Mouse (Mus musculus) embryonic facial prominence, embryonic 10.5 days (tissue): ENCODE measurements around the gene Cacnb1. TPM values are rescaled to one million over a fixed set of nuclear protein-coding genes. Genes with fewer than 3 reads are reported as not detected.

Experiments used
- DNase-seq: peaks from one replicate; pipeline ENCODE4 v3.0.0-alpha.2; 2017; ENCODE audit warnings: low spot score
- H3K27ac ChIP-seq: fragments of 300-500 bp; sonication (generic); replicated peaks from 2 replicates; pipeline ENCODE4 v1.5.1; 2016; ENCODE audit warnings: mild to moderate bottlenecking
- H3K27me3 ChIP-seq: fragments of 300-500 bp; sonication (generic); replicated peaks from 2 replicates; pipeline ENCODE4 v1.6.1; 2016; ENCODE audit warnings: low read depth, mild to moderate bottlenecking; ENCODE audit not compliant: poor library complexity, severe bottlenecking
- H3K36me3 ChIP-seq: fragments of 300-500 bp; sonication (generic); replicated peaks from 2 replicates; pipeline ENCODE4 v1.6.1; 2016; ENCODE audit warnings: mild to moderate bottlenecking, moderate library complexity
- H3K4me1 ChIP-seq: fragments of 300-500 bp; sonication (generic); 2 replicates; pipeline ENCODE4 v1.6.1; 2016
- H3K4me3 ChIP-seq: fragments of 300-500 bp; sonication (generic); 2 replicates; pipeline ENCODE4 v1.5.1; 2016; ENCODE audit warnings: mild to moderate bottlenecking, moderate library complexity
- H3K9me3 ChIP-seq: fragments of 300-500 bp; sonication (generic); 2 replicates; pipeline ENCODE4 v1.6.1; 2016; ENCODE audit warnings: mild to moderate bottlenecking
- WGBS: fragments of 180-500 bp; shearing (Covaris S2); methylation state at CpG from one replicate; pipeline ENCODE4 v1.1.7; 2016; 5-methylcytosine and 5-hydroxymethylcytosine counted together
- polyA plus RNA-seq: library from polyadenylated mRNA; unstranded; fragments of >200 nt; fragmentation: Nextera tagmentation; extraction: Ambion mirVana; gene quantifications from 2 replicates; pipeline ENCODE4 v1.2.1, GENCODE M21; 2016

Gene Cacnb1
- polyA plus RNA-seq, 1 experiment from 2014 or later: 5.7 TPM

- peak; percentile 89 for DNase-seq
- no peaks in the 10 kb centered on the region for H3K9me3 ChIP-seq
- peaks cover 32% of the 10 kb centered on the region for H3K4me1 ChIP-seq
- H3K27ac ChIP-seq: peak overlapping the region; percentile 86
- H3K27me3 ChIP-seq: peaks cover 59% of the 10 kb centered on the region
- WGBS: under 1% methylated on average over 26 of the region's 26 CpGs
- H3K4me3 ChIP-seq: peak overlapping the region; percentile 90
- H3K36me3 ChIP-seq: no peaks in the 10 kb centered on the region
These were observed 34.2 kb downstream of the Cacnb1 start for GRCm38 (mm10) chr11:97988530-97989096.

DNA sequence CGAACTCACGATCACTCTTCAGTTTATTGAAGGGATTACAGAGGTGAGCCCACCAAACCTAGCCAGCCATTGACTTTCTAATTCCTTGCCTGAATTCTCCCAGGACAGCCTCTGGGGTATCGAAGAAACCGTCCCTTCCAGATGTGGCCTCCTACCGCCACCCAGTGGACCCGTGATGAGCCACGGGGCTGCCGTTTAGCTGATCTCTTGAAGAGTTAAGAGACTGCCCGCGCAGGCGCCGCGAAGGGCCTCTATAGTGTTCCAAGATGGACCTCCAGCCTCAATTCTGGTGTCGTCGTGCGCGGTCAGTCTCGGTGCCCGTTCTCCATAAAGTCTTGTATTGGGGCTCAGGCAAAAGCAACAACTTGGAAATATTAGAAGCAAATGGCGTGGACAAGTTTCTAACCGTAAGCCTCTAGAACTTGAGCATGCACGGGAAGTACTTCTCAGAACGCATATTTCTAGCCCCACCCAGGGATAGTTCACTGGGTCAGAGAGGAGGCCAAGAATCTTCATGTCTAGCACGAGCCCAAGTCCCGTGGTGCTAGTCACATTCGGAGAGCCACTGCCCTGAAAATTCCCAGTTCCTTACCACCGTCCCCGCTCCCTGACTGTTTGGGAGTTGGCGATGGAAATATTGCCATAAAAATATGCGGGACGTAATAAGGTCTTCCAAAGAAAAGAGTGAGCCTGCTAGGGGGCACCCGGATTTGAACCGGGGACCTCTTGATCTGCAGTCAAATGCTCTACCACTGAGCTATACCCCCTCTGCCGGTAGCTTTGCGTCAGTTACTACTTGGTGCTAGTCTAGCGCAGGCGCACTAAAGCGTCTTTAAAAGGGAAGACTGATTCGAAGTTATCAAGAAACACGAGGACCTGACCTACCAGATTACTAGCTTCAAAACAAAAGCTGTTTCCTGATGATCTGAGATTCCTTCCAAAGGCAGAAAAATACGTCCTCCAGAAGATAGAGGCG lies 35.0 kb downstream of the Cacnb1 start:
- H3K4me3 ChIP-seq: peak overlapping the region; percentile 90
- peak; percentile 94 for DNase-seq
- under 1% methylated on average over 42 of the region's 42 CpGs for WGBS
- peak overlapping the region; percentile 86 for H3K27ac ChIP-seq
- no peaks in the 10 kb centered on the region for H3K9me3 ChIP-seq
- H3K27me3 ChIP-seq: peaks cover 67% of the 10 kb centered on the region
- H3K36me3 ChIP-seq: no peaks in the 10 kb centered on the region
- peaks cover 32% of the 10 kb centered on the region for H3K4me1 ChIP-seq

DNA sequence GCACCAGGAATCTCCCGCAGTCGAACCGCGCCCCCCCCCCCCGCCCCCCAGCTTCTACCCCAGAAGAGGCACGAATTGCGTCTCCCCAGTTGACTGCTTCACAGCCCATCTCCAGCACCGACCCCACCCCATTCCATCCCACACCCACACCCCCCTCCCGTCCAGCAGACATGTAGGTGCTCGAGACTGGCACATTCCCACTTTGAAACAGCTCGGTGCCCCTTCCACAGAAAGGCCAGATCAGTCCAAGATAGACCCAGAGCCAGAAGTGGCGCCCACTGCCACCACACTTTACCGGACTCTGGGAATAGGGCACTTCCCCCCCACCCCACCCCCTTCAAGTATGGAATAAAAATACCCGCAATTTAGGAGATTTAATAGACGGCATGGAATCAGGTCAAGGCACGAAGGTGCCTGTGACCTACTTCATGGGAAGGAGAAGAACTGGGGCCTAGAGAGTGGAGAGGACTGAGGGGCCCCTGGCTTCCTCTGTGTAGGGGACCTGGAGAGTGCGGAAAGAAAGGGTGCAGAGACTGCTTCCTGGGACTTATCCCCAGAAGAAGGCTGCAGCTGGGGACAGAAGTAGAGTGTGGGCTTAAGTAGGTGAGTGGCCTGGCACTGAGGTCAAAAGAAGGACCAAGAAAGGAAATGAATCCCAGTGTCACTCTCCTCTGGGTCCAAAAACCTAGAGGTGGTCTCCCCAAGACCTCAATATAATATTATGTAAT lies 35.9 kb downstream of the Cacnb1 start:
- Histone ChIP-seq H3K27me3 (peaks cover 67% of the 10 kb centered on the region), H3K27ac (no peak overlapping the region), H3K9me3 (no peaks in the 10 kb centered on the region), H3K4me1 (peaks cover 32% of the 10 kb centered on the region), H3K4me3 (peak overlapping the region; percentile 90), H3K36me3 (no peaks in the 10 kb centered on the region)
- no peak for DNase-seq
- 26% methylated on average over 17 of the region's 17 CpGs for WGBS

GRCm38 (mm10) chr11:97985727-97986677 lies 36.8 kb downstream of the Cacnb1 start, which contains the start of gene Plxdc1:
TSS of gene Plxdc1 (minus strand) at chr11:97986444.
- H3K27ac ChIP-seq: no peak within 1 kb of the TSS; the same call in 1 of the 2 replicates
- peak; percentile 61 for DNase-seq
- H3K36me3 ChIP-seq: no peaks in the 10 kb centered on the region
- H3K4me1 ChIP-seq: peaks cover 36% of the 10 kb centered on the region
- peaks cover 72% of the 10 kb centered on the region for H3K27me3 ChIP-seq
- H3K9me3 ChIP-seq: no peaks in the 10 kb centered on the region
- H3K4me3 ChIP-seq: peak within 1 kb of the TSS; percentile 90
- 2% methylated on average over 74 of the region's 74 CpGs for WGBS

GRCm38 (mm10) chr11:97983983-97984382 lies 38.9 kb downstream of the Cacnb1 start:
- Histone ChIP-seq H3K9me3 (no peaks in the 10 kb centered on the region), H3K27me3 (peaks cover 58% of the 10 kb centered on the region), H3K36me3 (no peaks in the 10 kb centered on the region), H3K27ac (no peak overlapping the region), H3K4me3 (no peak overlapping the region), H3K4me1 (peaks cover 37% of the 10 kb centered on the region)
- WGBS: 81% methylated on average over 1 of the region's 1 CpGs
- DNase-seq: no peak

DNA sequence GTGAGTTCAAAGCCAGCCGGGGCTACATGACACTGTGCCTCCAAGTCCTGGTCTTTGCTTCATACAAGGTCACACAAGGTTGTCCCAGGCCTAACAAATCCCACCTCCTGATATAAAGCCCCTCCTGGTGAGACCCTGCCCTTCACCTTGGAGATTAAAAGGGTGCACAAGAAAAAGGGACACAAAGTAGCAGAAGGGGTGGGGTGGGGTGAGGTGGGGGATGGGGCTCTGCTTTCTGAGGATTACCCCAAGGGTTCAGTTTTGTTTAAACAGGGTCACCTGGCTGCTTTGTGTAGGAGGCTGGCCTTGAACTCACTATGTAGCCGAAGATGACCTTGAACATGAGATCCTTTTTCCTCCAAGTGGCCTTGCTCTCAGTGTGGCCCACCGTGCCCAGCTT lies 39.3 kb downstream of the Cacnb1 start:
- 91% methylated on average over 3 of the region's 3 CpGs for WGBS
- DNase-seq: no peak
- Histone ChIP-seq H3K4me1 (peaks cover 37% of the 10 kb centered on the region), H3K9me3 (no peaks in the 10 kb centered on the region), H3K27me3 (peaks cover 61% of the 10 kb centered on the region), H3K36me3 (no peaks in the 10 kb centered on the region), H3K27ac (no peak overlapping the region), H3K4me3 (no peak overlapping the region)

GRCm38 (mm10) chr11:97982721-97983120 lies 40.1 kb downstream of the Cacnb1 start:
- DNase-seq: no peak
- H3K9me3 ChIP-seq: no peaks in the 10 kb centered on the region
- WGBS: 85% methylated on average over 9 of the region's 9 CpGs
- H3K36me3 ChIP-seq: no peaks in the 10 kb centered on the region
- no peak overlapping the region for H3K27ac ChIP-seq
- H3K27me3 ChIP-seq: peaks cover 68% of the 10 kb centered on the region
- H3K4me3 ChIP-seq: no peak overlapping the region
- H3K4me1 ChIP-seq: peaks cover 43% of the 10 kb centered on the region

DNA sequence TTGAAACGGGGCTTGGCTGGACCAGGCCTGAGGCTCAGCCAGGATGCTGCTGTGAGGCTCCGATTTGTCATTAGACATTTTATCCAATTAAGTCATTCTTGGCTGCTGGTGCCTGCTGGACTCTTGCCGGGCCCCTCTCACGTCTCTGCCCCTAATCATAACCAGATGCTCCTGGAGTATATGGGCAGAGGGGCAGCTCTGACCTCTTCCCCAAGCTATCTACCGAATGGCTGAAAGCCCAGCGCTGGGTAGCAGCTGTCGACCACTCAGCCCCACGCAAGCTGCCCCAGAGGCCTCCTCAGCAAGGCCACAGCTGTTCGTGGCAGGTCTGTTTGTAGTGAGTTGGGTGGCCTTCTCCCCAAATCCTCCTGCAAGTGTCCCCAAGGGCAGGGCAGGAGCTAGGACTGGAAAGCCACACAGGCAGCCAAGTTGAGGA lies 42.3 kb downstream of the Cacnb1 start:
- Histone ChIP-seq H3K9me3 (no peaks in the 10 kb centered on the region), H3K27ac (peak overlapping the region; percentile 77), H3K36me3 (no peaks in the 10 kb centered on the region), H3K27me3 (peaks cover 50% of the 10 kb centered on the region), H3K4me1 (peaks cover 30% of the 10 kb centered on the region), H3K4me3 (peak overlapping the region; percentile 21)
- DNase-seq: peak; percentile 70
- WGBS: 29% methylated on average over 9 of the region's 9 CpGs

DNA sequence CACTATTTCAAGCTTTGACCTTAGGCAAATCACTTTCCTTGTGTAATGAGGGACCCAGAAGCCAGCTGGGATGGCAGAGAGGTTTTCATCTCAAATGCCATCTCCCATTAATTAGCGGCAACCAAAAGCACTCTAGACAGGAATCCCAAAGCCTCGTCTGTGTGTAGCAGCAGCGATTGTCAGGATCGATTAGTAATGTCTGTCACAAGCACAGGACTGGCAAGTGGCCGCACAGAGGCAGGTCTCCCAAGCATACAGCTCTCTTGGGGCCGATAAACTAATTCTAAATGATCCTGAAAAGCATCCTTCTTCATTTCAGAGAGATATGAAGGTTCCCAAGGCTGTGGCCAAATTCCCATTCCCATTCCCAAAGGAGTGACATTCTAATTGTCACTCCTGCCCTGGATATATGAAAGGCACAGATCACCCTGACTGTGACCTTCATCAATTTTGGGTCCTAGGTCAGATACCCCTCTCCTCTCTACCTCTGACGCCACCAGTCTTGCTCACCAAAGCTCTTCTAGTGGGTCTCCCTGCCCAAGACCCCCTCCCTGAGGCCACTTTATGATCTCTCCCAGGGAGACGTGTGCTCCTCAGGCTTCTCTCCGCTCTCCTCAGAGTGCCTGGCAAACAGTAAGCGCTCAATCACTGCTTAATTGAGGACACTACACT lies 42.9 kb downstream of the Cacnb1 start:
- H3K9me3 ChIP-seq: no peaks in the 10 kb centered on the region
- peaks cover 33% of the 10 kb centered on the region for H3K4me1 ChIP-seq
- no peaks in the 10 kb centered on the region for H3K36me3 ChIP-seq
- H3K27ac ChIP-seq: peak overlapping the region; percentile 77
- WGBS: 58% methylated on average over 10 of the region's 10 CpGs
- H3K4me3 ChIP-seq: no peak overlapping the region; the same call in 1 of the 2 replicates
- H3K27me3 ChIP-seq: peaks cover 44% of the 10 kb centered on the region
- DNase-seq: no peak

DNA sequence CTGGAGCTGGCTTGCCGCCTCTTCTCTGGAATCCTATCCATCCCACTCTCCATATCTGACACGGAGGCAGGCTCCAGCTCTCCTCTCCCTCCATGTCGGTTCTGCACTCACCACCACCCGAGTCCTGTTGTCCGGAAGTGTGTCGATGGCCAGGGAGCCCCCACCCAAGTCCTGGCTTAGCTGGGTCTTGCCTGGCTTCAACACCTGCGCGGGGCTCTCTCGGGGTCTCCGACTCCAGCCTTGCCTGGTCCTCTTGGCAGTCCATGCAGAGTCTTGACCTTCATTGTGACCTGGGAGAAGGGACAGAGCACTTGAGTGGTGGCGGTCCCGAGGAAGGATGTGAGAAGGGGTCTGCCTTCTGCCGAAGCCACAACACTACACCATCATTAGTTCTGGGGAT lies 44.4 kb downstream of the Cacnb1 start:
- H3K9me3 ChIP-seq: no peaks in the 10 kb centered on the region
- no peak overlapping the region for H3K4me3 ChIP-seq
- no peak overlapping the region for H3K27ac ChIP-seq
- peaks cover 28% of the 10 kb centered on the region for H3K27me3 ChIP-seq
- H3K4me1 ChIP-seq: peaks cover 33% of the 10 kb centered on the region
- no peak for DNase-seq
- WGBS: 89% methylated on average over 13 of the region's 13 CpGs
- H3K36me3 ChIP-seq: no peaks in the 10 kb centered on the region

DNA sequence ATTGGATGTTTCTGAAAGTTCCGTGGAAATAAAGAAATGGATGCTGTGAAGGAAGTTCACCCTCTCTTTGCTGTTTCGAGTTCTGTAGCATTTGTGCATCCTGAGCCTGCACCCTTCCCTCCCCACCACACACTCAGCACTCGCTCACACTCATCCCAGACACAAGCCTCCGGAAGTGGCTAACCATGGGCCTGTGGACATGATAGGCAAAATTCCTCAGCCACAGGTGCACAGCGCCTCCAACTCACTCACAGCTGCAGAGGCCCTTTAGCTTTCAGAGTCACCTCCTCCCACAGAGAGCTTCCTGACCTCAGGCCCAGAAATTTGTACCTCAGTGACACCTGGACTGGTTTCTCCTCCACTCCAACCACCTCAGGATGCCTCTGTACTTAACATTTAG lies 45.0 kb downstream of the Cacnb1 start:
- Histone ChIP-seq H3K4me3 (no peak overlapping the region), H3K27ac (no peak overlapping the region), H3K9me3 (no peaks in the 10 kb centered on the region), H3K4me1 (peaks cover 33% of the 10 kb centered on the region), H3K27me3 (peaks cover 22% of the 10 kb centered on the region), H3K36me3 (no peaks in the 10 kb centered on the region)
- 76% methylated on average over 5 of the region's 5 CpGs for WGBS
- DNase-seq: no peak
